Mouse (Mus musculus) forebrain, embryonic 14.5 days (tissue): ENCODE data around the gene Olfr1238. TPM values are rescaled to one million over a fixed set of nuclear protein-coding genes. Genes with fewer than 3 reads are reported as not detected.

Source experiments
- ATAC-seq: fragments of 200-750 bp; cut with Nextera tagmentation; 2 replicates; pipeline ENCODE4 v1.8.0; 2017; ENCODE audit warnings: mild to moderate bottlenecking, moderate library complexity
- DNase-seq: peaks from one replicate; pipeline ENCODE4 v3.0.0-alpha.2; 2015; ENCODE audit warnings: low spot score
- H3K27ac ChIP-seq: fragments of 300-500 bp; sonication (generic); 2 replicates; pipeline ENCODE4 v1.5.1; 2014; ENCODE audit warnings: low read depth, mild to moderate bottlenecking, control low read depth, low read length, moderate library complexity
- H3K27me3 ChIP-seq: fragments of 300-500 bp; sonication (generic); replicated peaks from 2 replicates; pipeline ENCODE4 v1.6.1; 2014; ENCODE audit warnings: low read length, control low read depth, mixed read lengths; ENCODE audit not compliant: control insufficient read depth, insufficient read depth
- H3K36me3 ChIP-seq: fragments of 300-500 bp; sonication (generic); 2 replicates; pipeline ENCODE4 v1.6.1; 2014; ENCODE audit warnings: low read length, control low read depth; ENCODE audit not compliant: control insufficient read depth, insufficient read depth
- H3K4me1 ChIP-seq: fragments of 300-500 bp; sonication (generic); 2 replicates; pipeline ENCODE4 v1.6.1; 2014; ENCODE audit warnings: antibody characterized with exemption, low read length, control low read depth; ENCODE audit not compliant: control insufficient read depth, insufficient read depth
- H3K4me2 ChIP-seq: fragments of 300-500 bp; sonication (generic); 2 replicates; pipeline ENCODE4 v1.6.1; 2014; ENCODE audit warnings: mild to moderate bottlenecking, control low read depth, low read length
- H3K4me3 ChIP-seq: fragments of 300-500 bp; sonication (generic); 2 replicates; pipeline ENCODE4 v1.5.1; 2014; ENCODE audit warnings: low read depth, low read length, control low read depth
- H3K9ac ChIP-seq: fragments of 300-500 bp; sonication (generic); 2 replicates; pipeline ENCODE4 v1.6.1; 2014; ENCODE audit warnings: mild to moderate bottlenecking, low read length, control low read depth, moderate library complexity
- H3K9me3 ChIP-seq: fragments of 300-500 bp; sonication (generic); replicated peaks from 2 replicates; pipeline ENCODE4 v1.6.1; 2016; ENCODE audit warnings: low read length, control low read depth, mixed read lengths; ENCODE audit not compliant: control insufficient read depth
- WGBS: fragments of 180-500 bp; shearing (Covaris S2); extraction: QIAGEN DNeasy Blood & Tissue Kit; methylation state at CpG from one replicate; pipeline ENCODE4 v1.1.7; 2014; 5-methylcytosine and 5-hydroxymethylcytosine counted together
- polyA plus RNA-seq: library from polyadenylated mRNA; unstranded; fragments of >200 nt; fragmentation: Nextera tagmentation; extraction: Ambion mirVana; gene quantifications from 2 replicates; pipeline ENCODE4 v1.2.1, GENCODE M21; 2014

Olfr1238 gene
- not detected in 2 replicates for polyA plus RNA-seq

- ATAC-seq, result no peak
- no peak within 1 kb of the TSS for H3K27ac ChIP-seq
- no peak within 1 kb of the TSS for H3K4me2 ChIP-seq
- no peak for DNase-seq
- H3K9ac ChIP-seq, result no peak within 1 kb of the TSS
- no peak within 1 kb of the TSS for H3K4me3 ChIP-seq
- no peaks in the 10 kb centered on the region for H3K36me3 ChIP-seq
- H3K4me1 ChIP-seq, result no peaks in the 10 kb centered on the region
- WGBS, result 90% methylated on average over 2 of the region's 2 CpGs
- H3K27me3 ChIP-seq, result no peaks in the 10 kb centered on the region
- H3K9me3 ChIP-seq, result no peaks in the 10 kb centered on the region
Measured at GRCm38 (mm10) chr2:89409576-89409975, at the start of gene Olfr1238. Olfr1238 (minus strand) TSS chr2:89409676.

GRCm38 (mm10) chr2:89442900-89443299 is 33.4 kb upstream of the Olfr1238 start, which contains the start of gene Olfr1240:
Olfr1240 (minus strand) TSS chr2:89443000.
- H3K9me3 ChIP-seq, result no peaks in the 10 kb centered on the region
- ATAC-seq (no peak), DNase-seq (no peak)
- no peak within 1 kb of the TSS for H3K4me3 ChIP-seq
- no peaks in the 10 kb centered on the region for H3K4me1 ChIP-seq
- H3K27ac ChIP-seq, result no peak within 1 kb of the TSS
- H3K4me2 ChIP-seq, result no peak within 1 kb of the TSS
- no peaks in the 10 kb centered on the region for H3K27me3 ChIP-seq
- no peaks in the 10 kb centered on the region for H3K36me3 ChIP-seq
- 89% methylated on average over 3 of the region's 3 CpGs for WGBS
- H3K9ac ChIP-seq, result no peak within 1 kb of the TSS

- H3K27me3 ChIP-seq, result no peaks in the 10 kb centered on the region
- H3K27ac ChIP-seq, result no peak within 1 kb of the TSS
- H3K4me1 ChIP-seq, result no peaks in the 10 kb centered on the region
- H3K36me3 ChIP-seq, result no peaks in the 10 kb centered on the region
- no peak within 1 kb of the TSS for H3K4me2 ChIP-seq
- no peak for ATAC-seq
- 98% methylated on average over 2 of the region's 2 CpGs for WGBS
- DNase-seq, result no peak
- H3K9ac ChIP-seq, result no peak within 1 kb of the TSS
- no peaks in the 10 kb centered on the region for H3K9me3 ChIP-seq
- no peak within 1 kb of the TSS for H3K4me3 ChIP-seq
Measured at GRCm38 (mm10) chr2:89420307-89420706, 10.8 kb upstream of the Olfr1238 start, which contains the start of gene Olfr1239. Olfr1239 (minus strand) TSS chr2:89420407.

GRCm38 (mm10) chr2:89414557-89414956 is 5.1 kb upstream of the Olfr1238 start:
- H3K36me3 ChIP-seq, result no peaks in the 10 kb centered on the region
- no peaks in the 10 kb centered on the region for H3K27me3 ChIP-seq
- WGBS, result 54% methylated on average over 1 of the region's 1 CpGs
- H3K4me1 ChIP-seq, result no peaks in the 10 kb centered on the region
- no peak for ATAC-seq
- no peak overlapping the region for H3K4me3 ChIP-seq
- no peak overlapping the region for H3K9ac ChIP-seq
- no peak for DNase-seq
- H3K4me2 ChIP-seq, result no peak overlapping the region
- H3K9me3 ChIP-seq, result no peaks in the 10 kb centered on the region
- no peak overlapping the region for H3K27ac ChIP-seq

- no peaks in the 10 kb centered on the region for H3K27me3 ChIP-seq
- no peak overlapping the region for H3K27ac ChIP-seq
- H3K9ac ChIP-seq, result no peak overlapping the region
- no peak overlapping the region for H3K4me3 ChIP-seq
- WGBS, result 90% methylated on average over 1 of the region's 1 CpGs
- no peaks in the 10 kb centered on the region for H3K4me1 ChIP-seq
- no peaks in the 10 kb centered on the region for H3K9me3 ChIP-seq
- no peak for ATAC-seq
- no peak overlapping the region for H3K4me2 ChIP-seq
- no peaks in the 10 kb centered on the region for H3K36me3 ChIP-seq
- DNase-seq, result no peak
Measured at GRCm38 (mm10) chr2:89400882-89401281, 8.6 kb downstream of the Olfr1238 start.

- Histone ChIP-seq H3K4me1 (no peaks in the 10 kb centered on the region), H3K36me3 (no peaks in the 10 kb centered on the region), H3K27ac (no peak within 1 kb of the TSS), H3K4me3 (no peak within 1 kb of the TSS), H3K9ac (no peak within 1 kb of the TSS), H3K27me3 (no peaks in the 10 kb centered on the region), H3K9me3 (no peaks in the 10 kb centered on the region), H3K4me2 (no peak within 1 kb of the TSS)
- no peak for ATAC-seq
- no peak for DNase-seq
- WGBS, result 86% methylated on average over 4 of the region's 4 CpGs
Measured at GRCm38 (mm10) chr2:89364765-89365164, 44.7 kb downstream of the Olfr1238 start, which contains the start of gene Olfr1234. Olfr1234 (minus strand) TSS chr2:89364865.

Other genes with a start within 250 kb of the Olfr1238 start
- not detected in 2 replicates for gene Olfr1224-ps1, start 245.6 kb downstream of the Olfr1238 start, polyA plus RNA-seq
- not detected in 2 replicates for gene Olfr1225, start 235.0 kb downstream of the Olfr1238 start, polyA plus RNA-seq
- gene Olfr1226, start 209.6 kb downstream of the Olfr1238 start, polyA plus RNA-seq, result not detected in 2 replicates
- not detected in 2 replicates for gene Olfr1228, start 155.6 kb downstream of the Olfr1238 start, polyA plus RNA-seq
- gene Olfr1229, start 121.7 kb downstream of the Olfr1238 start, polyA plus RNA-seq, result not detected in 2 replicates
- not detected in 2 replicates for gene Olfr1230, start 112.4 kb downstream of the Olfr1238 start, polyA plus RNA-seq
- not detected in 2 replicates for gene Olfr1231, start 102.6 kb downstream of the Olfr1238 start, polyA plus RNA-seq
- not detected in 2 replicates for gene Olfr1232, start 80.0 kb downstream of the Olfr1238 start, polyA plus RNA-seq
- not detected in 2 replicates for gene Olfr1233, start 67.3 kb downstream of the Olfr1238 start, polyA plus RNA-seq
- gene Olfr1234, start 44.8 kb downstream of the Olfr1238 start, polyA plus RNA-seq, result not detected in 2 replicates
- gene Olfr1239, start 10.7 kb upstream of the Olfr1238 start, polyA plus RNA-seq, result not detected in 2 replicates
- not detected in 2 replicates for gene Olfr1240, start 33.3 kb upstream of the Olfr1238 start, polyA plus RNA-seq
- not detected in 2 replicates for gene Olfr1241, start 77.5 kb upstream of the Olfr1238 start, polyA plus RNA-seq
- gene Olfr1242, start 88.7 kb upstream of the Olfr1238 start, polyA plus RNA-seq, result not detected in 2 replicates
- gene Olfr1243, start 121.8 kb upstream of the Olfr1238 start, polyA plus RNA-seq, result not detected in 2 replicates
- gene Olfr1245, start 168.8 kb upstream of the Olfr1238 start, polyA plus RNA-seq, result not detected in 2 replicates
- gene Olfr1246, start 183.5 kb upstream of the Olfr1238 start, polyA plus RNA-seq, result not detected in 2 replicates
- not detected in 2 replicates for gene Olfr1247, start 204.5 kb upstream of the Olfr1238 start, polyA plus RNA-seq
- not detected in 2 replicates for gene Olfr1248, start 208.6 kb upstream of the Olfr1238 start, polyA plus RNA-seq
- gene Olfr1249, start 225.3 kb upstream of the Olfr1238 start, polyA plus RNA-seq, result not detected in 2 replicates